Mouse (Mus musculus): ENCODE measurements at regions not wholly inside any gene's neighbourhood (a gene's known extent, or its start where the extent isn't known, plus 50 kb on each side); places are given as distances from the start of the nearest gene placed in this dataset.
A peak's percentile ranks its signal among the peaks of the same experiment; 100 is the strongest.

DNA sequence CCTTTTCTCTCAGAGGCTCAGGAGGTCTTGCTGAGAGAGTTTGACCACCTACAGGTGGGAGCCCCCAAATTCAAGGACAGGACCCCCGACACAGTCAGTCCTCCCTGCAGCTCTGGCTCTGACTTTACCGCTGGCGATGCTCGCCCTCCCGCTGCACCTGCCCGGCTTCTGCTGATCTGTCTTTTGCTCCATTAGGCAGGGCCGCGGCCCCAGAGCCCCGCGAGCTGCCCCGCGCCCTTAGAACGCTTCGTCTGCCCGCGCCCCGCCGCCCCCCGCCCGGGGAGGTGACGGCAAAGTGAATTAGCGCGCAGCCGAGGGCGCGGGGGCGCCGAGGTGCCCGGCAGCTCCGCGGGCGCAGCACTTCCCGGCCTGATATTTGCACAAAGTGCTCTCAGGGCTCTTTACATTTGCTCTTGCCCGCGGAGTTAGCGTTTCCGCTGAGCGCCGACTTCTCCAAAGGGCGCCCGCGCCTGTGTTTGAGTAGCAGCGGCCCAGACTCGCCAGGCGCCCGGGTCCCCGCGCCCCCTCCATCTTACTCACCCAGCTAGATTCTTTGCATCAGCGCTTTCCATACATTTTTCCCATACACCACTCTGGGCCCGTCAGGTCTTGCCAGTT is 260.7 kb upstream of the 4930535I16Rik start:
- DNase-seq (ENCODE audit: low spot score in 2 of 2) = no peak

DNA sequence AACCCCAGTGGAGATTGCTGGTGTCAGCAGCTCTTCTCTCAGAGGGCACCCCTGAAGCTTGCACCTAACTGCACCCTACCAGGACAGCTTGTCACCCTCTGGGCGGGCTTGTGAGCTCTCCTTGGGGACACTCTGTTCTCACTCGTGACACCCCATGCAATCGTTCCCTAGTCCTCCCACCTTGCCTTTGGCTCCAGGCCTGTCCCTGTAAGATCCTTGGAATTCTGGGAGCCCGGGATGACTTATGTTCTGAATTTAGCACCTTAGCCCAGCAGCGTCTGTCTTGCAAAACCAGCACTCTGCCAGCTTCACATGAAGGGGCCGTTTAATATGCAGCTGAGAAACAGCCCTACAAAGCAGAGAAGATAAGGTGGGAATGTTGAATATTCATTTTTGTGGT is 257.7 kb upstream of the 4930535I16Rik start:
- no peak for DNase-seq (ENCODE audit: low spot score in 2 of 2)

DNA sequence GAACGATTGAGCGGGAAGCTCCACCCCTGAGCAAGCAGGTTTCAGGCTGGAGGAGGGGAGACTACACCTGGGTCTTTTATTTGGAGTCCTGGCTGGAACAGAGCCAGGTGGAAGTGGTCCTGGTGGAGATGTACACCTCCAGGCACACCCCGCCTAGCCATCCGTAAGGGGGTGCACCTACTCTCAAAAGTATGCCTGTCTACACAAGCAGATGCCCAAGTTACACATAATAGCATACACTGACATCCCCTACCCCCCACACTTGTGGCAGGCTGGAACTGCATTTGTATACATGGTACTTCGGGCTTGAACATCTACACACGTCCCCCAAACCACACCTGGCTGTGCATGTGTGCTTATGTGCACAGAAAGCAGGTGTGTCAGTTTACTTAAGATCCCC is 236.8 kb upstream of the 4930535I16Rik start:
- no peak for DNase-seq (ENCODE audit: low spot score in 2 of 2)

DNA sequence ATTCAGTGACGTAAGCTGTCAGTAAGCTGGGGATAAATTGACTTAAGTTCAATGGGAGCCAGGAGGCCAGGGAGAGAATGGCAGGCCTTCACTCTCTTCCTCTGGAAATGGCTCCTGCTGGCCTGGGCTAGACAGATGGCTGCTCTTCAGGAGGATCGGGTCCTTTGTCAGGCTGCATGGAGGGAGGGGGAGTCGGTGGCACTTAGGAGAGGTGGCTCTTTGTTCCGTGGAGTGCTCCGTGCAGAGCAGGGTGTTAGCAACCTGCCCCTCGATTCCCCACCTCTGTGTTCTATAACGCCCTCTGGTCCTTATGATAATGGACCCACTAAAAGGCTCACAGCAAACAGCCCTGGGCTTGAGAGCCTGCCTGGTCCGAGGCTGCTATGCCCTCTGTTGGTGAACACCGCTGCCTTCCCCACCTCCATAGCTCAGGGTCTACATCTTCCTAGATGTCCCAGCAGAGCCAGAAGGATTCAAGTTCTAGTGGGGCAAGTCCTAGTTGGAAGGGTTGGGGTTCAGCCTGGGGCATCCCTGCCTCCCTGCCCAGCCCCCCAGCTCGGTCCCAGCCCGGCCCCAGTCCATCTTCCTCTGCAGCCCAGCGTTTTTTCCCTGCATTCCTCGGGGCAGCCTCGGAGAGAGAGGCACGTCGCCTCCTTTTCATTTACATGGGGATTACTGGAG is 232.1 kb upstream of the 4930535I16Rik start:
- DNase-seq (ENCODE audit: low spot score in 2 of 2) = no peak

DNA sequence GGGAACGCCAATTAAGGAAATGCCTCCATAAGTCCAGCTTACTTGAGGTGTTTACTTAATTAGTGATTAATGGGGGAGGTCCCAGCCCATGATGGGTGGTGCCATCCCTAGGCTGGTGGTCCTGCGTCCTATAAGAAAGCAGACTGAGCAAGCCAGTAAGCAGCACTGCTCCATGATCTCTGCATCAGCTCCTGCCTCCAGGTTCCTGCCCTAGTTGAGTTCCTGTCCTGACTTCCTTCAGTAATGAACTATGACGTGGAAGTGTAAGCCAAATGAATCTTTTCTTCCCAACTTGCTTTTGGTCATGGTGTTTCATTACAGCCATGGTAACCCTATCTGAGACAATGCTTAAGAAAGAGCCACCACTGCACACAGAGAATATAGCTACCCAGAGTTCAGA is 231.2 kb upstream of the 4930535I16Rik start:
- DNase-seq (ENCODE audit: low spot score in 2 of 2) = no peak

DNA sequence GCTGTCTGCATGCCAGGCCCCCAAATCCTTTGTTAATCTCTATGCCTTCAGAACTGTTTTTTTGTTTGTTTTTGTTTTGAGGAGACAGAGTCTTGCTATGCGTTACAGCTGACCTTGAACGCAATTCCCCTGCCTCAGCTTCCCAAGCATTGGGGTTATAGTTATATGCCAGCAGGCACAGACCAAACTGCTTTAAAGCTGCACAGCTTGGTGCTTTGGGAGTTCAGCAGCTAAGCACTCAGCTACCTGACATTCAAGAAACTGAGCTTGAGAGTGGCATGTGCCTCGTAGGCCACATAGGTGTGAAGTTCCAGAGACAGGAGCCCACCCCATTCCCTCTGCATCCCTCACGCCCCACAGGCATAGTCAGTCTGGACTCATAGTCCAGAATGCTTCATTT is 229.5 kb upstream of the 4930535I16Rik start:
- DNase-seq (ENCODE audit: low spot score in 2 of 2) = no peak

DNA sequence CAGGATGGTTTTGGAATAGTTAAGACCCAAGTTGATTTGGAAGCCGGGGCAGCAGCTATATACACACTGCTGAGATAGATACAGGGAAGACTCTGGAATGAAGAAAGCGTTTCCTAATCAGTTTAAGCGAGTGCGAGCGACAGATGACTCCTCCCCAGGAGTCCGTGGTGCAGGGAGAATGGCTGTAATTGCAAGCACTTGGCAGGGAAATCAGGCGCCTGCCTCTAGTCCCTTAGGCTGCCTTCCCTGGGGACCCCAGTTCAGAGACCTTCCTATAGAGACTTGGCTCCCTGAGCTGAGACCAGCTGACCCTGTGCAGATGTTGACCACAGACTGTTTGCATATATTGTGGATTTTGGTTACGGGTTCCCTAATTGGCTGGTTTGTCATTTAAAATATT is 228.3 kb upstream of the 4930535I16Rik start:
- no peak for DNase-seq (ENCODE audit: low spot score in 2 of 2)

DNA sequence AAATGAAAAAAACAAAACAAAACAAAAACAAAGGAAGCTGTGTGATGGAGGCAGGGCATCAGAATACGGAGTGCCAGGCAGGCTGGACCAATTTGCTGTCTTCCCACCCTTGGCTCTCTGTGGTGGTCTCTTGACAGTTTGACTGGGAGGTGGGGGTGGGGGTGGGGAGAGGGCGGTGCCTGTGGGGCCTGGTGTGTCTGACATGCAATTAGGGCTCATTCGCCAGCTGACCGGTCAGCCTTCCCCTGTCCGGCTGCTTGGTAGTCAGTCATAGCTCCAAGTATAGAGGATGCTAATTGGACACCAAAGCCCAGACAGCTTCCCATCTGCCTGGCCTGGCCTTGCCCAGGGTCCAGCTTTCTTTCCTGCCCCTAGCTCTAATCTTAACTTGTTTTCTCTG is 225.8 kb upstream of the 4930535I16Rik start:
- no peak for DNase-seq (ENCODE audit: low spot score in 2 of 2)

DNA sequence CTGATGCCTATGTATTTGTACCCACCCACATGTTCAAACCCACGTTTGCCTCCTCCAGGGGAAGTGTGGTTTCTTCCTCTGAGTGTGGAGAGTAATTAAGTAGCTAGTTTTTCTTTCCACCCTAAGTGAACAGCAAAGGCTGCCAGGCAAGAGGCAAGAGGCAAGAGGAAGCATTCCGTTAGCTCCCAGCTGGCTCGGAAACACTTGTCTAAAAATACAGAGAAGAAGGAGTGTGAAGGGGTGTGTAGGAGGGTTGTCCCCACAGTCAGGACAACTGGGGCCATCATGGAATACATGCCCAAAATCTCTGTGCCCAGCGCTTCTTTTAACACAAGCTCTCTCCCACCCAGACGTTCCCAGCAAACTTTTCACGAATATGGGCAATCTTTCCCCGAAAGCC is 225.4 kb upstream of the 4930535I16Rik start:
- no peak for DNase-seq (ENCODE audit: low spot score in 2 of 2)

DNA sequence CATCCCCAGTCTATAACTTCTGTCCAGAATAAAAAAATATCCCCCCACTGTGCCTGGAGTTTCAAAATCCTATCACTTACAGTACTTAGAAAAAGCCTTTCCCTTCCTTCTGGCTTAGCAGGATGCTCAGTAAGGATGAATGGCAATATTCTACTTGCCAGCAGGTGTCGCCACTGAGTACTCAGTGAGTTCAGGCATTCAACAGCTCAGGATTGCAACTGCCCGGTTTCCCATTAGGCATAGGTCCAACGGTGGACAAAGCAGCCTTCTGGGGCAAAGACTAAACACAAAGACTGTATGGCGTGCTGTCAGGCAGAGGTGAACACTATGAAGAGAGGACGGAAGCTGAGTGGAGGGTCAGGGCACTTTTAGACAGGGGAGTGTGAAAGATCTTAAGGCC is 224.3 kb upstream of the 4930535I16Rik start:
- DNase-seq (ENCODE audit: low spot score in 2 of 2) = peak in 1 of 2 experiments; percentile 44

DNA sequence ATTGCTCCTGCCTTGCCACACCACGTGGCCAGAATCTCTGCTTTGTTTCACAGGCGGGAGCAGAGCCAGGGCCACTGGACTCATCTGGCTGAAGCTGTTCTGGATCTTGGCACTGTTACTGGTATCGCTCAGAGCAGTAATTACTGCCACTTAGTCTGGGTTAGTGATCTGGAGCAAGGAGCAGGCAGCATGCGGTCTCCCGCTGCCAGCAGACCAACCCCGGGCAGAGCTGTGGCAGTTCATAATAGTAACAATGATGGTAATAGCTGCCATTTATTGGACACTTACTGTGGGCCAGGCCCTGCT is 217.3 kb upstream of the 4930535I16Rik start:
- DNase-seq (ENCODE audit: low spot score in 2 of 2) = no peak

DNA sequence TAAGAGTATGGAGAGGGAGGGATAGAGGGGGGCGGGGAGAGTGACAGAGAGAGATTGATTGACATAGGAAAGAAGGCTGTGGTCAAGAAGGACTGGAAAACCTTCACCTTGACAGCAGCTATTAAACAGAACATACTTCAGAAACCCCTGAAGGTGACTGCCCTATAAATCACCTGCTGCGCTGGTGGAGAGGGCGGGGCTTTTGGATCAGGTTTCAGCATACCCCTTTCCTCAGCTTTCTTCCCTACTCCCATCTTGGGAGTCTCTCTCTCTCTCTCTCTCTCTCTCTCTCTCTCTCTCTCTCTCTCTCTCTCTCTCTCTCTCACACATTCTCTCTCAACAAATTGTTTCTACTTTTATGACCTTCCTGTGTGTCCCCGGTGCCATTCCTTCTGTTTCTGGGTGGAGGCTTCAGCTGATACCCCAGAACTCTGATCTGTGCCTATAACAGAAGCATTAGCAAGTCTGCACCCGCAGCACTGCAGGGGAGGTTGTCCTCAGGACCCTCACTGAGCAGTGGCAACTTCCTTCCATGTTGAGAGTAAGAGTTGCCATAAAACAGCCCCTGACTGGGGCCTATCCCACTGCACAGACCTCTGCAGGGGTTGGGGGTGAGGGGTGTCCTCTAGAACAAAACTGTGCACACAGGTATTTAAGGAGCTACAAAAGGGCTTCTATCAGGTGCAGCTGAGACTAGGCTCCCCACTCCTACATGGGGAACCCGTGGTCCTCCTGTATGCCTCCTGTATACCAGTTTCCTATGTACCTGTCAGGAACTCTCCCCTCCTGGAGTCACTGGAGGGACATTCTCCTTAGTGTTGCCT is 216.7 kb upstream of the 4930535I16Rik start:
- DNase-seq (ENCODE audit: low spot score in 2 of 2) = no peak

DNA sequence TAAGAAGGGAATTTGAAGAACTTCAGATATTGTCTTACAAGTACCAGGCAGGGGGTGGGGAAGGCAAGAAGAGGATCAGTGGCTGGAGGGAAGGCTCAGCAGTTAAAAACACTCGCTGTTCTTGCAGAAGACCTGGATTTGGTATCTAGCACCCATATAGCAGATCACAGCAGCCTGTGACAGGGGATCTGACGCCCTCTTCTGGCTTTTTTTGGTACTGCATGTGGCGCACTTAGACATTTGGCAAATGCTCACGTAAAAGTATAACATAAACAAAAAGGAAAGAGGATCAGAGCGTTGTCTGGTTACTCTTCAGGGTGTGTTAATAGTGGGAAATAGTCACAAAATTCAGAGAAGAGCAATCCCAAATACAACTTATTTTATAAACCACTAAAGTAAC is 213.1 kb upstream of the 4930535I16Rik start:
- no peak for DNase-seq (ENCODE audit: low spot score in 2 of 2)

DNA sequence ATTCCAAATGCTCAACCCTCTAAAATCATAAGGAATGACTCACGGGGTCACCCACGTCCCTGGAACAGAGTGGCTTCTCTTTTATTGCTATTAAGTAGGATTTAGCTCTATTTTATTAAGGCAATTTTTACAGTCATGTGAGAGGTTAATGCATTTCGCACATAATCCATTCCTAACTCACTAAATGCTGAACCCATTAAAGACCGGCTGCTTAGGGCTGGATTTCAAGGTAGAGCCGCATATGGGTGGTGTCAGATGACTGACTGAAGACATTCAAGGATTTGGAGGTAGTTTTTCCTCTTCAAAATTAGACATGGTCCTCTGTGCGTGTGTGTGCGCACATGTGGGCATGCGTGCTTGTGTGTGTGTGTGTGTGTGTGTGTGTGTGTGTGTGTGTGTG is 208.4 kb upstream of the 4930535I16Rik start:
- no peak for DNase-seq (ENCODE audit: low spot score in 2 of 2)

DNA sequence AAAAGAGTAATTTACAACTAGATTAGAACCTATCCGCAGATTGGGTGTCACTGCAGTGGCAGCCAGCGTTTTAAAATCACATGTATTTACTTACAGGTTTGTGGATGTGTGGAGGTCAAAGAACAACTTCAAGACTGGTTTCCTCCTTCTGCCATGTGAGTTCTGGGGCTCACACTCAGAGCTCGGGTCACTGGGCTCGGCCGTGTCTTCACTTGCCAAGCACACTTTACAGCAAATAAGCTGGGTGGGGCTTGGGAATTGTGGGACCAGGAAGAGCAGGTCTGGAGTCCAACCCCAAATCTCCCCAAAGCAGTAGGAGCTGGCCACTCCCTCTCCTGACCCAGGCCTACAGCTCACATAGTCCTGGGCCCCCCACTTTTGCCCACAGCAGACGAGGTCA is 202.5 kb upstream of the 4930535I16Rik start:
- DNase-seq (ENCODE audit: low spot score in 2 of 2) = no peak

DNA sequence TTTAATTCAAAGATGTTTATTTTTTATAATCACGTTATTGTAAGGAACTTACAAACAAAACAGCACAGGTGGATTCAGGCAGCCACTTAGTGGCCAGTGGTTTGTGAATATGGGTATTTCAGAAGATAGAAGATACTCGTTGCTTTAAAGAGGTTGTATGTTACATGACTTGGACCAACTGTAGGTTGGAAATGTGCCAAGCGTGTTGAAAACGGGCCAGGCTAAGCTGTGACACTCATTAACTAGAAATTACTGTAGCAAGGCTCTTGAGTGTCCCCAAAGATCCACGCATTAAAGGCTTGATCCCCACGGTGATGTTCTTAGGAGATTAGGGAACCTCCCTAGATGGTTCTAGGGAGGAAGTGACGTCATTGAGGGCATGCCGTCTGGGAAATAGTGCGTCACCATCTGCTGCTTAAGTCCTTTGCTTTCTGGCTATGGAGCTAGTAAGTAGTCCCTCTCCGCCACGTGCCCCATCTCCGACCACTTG is 196.1 kb upstream of the 4930535I16Rik start:
- DNase-seq (ENCODE audit: low spot score in 2 of 2) = no peak

DNA sequence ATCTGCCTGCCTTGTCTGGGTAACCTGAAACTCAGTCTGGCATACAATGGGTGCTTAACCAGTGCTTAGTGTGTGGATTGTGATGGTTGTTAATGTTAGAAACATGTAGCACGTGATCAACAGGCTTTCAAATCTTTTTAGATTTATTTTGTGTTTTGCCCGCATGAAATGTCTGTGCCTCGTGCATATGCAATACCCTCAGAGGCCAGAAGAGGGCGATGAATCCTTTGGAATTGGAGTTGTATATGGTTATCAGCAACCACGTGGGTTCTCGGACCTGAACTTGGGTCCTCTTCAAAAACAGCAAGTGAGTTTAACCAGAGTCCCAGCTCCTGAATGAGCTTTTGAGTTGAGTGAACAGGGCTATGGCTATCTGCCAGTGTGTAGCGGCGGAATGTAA is 192.9 kb upstream of the 4930535I16Rik start:
- no peak for DNase-seq (ENCODE audit: low spot score in 2 of 2)

DNA sequence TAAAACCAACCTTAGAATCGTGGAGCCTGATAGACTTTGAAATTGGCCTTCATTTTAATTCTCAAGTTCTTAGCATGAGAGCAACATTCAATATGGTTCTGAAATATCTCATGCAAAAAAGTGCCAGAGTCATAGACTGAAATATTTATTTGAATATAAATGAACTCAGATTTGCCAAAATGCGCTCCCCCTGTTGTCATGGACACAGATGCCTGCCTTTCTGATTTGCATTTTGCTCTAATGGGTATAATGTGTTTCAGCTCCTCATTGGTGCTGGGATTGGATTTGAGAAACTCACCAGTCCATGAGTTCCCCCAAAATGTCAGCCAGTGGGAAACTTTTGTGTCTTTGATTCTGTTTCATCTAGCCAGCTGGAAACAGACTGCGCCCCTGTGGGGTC is 191.5 kb upstream of the 4930535I16Rik start:
- no peak for DNase-seq (ENCODE audit: low spot score in 2 of 2)

DNA sequence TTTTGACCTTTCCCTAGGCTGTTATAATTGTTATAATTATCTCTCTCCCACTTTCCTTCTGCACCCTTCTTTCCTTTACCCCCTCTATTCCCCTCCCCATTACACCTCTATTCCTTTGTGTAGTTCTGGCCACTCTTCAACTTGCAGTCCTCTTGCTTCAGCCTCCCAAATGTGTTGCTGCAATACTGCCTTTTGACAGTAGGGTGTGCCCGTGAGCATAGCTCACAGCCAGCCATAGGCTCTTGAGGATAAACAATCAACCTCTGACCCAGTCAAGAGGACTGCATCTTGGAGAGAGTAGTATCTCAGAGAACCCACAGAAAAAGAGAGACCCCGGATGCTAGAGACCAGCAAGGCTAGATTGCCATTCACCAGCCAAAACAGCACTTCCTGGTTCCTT is 184.9 kb upstream of the 4930535I16Rik start:
- no peak for DNase-seq (ENCODE audit: low spot score in 2 of 2)

DNA sequence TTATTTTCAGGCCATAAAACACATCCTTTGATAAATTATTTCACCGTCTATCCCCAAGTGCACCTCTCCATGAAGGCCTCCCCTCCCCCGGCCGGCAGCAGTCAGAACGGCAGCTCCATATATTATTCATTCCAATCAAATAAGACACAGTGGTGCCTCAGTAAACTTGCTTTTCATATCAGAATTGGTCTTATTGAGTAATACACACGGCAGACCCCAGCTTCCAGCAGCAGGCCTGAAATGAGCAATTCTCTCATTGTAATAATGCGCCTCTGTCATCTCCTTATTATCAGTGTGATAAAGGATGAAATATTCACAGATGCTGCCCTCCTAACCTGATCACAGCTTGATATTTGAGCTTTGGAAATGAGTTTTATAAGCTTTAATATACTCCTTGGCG is 169.0 kb upstream of the 4930535I16Rik start:
- no peak for DNase-seq (ENCODE audit: low spot score in 2 of 2)

DNA sequence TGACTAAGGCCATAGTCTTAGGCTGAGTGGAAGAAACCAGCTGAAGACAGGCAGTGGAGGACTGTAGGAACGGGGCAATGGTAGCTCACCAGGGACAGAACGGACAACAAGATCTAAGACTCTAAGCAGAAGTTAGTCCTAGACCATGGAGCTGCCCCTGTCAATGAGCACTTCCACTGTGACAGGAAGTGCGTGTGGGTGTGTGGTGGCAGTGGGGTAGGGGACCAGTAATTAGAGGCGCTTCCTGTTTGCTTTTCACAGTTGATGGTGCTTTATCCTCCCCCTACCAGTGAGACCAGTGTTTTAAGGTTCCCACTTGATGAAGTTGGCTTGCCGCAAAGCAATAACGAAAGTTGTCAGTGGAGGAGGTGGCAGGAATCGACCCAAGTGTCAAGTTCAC is 168.4 kb upstream of the 4930535I16Rik start:
- DNase-seq (ENCODE audit: low spot score in 2 of 2) = no peak

DNA sequence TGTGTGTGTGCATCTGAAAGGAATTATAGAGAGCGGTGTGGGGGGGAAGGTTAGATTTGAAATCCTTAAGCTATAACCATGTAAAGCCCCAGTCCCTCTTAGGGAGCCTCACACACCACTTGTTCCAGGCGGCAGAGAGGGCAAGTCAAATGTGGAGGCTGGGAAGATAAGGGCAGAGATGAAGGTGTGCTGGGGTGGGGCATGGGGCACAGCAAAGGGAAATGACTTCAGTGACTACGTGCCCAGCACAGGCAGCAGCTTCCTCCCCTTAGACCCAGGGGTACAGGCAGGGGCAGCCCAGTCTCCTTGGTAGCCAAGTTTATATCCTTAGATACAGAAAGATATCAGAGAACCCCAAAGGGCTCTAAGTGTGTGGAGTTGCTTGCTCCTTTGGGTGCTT is 161.8 kb upstream of the 4930535I16Rik start:
- DNase-seq (ENCODE audit: low spot score in 2 of 2) = no peak

DNA sequence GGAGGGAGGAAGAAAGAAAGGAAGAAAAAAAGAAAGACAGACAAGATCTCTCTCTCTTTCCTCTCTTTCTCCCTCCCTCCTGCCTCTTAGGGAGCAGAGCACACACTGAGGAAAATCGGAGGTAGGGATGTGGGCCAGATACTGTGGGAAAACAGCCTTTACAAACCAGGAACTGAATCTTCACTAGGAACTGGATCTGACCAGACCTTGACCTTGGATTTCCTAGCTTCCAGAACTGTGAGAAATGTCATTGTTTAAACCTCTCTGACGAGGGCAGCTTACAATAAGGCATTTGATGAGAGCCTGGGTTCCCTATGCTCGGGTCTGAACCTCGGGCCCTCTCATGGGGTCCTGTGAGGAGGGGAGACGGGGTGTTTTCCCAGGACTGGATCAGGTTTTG is 157.7 kb upstream of the 4930535I16Rik start:
- no peak for DNase-seq (ENCODE audit: low spot score in 2 of 2)
